Mouse (Mus musculus) liver, embryonic 13.5 days (tissue): ENCODE results near the gene Cckar. TPM values are rescaled to one million over a fixed set of nuclear protein-coding genes. Genes with fewer than 3 reads are reported as not detected.

ENCODE experiments used
- ATAC-seq: fragments of 200-750 bp; cut with Nextera tagmentation; 2 replicates; pipeline ENCODE4 v1.8.0; 2017; ENCODE audit warnings: low read depth, mild to moderate bottlenecking, moderate number of reproducible peaks, moderate library complexity
- DNase-seq: peaks from one replicate; pipeline ENCODE4 v3.0.0; 2022
- H3K27ac ChIP-seq: fragments of 300-500 bp; sonication (generic); 2 replicates; pipeline ENCODE4 v1.5.1; 2015; ENCODE audit warnings: moderate library complexity, mild to moderate bottlenecking, inconsistent platforms
- H3K27me3 ChIP-seq: fragments of 300-500 bp; sonication (generic); 2 replicates; pipeline ENCODE4 v1.6.1; 2015; ENCODE audit warnings: mild to moderate bottlenecking, inconsistent platforms
- H3K36me3 ChIP-seq: fragments of 300-500 bp; sonication (generic); 2 replicates; pipeline ENCODE4 v1.6.1; 2015; ENCODE audit warnings: mild to moderate bottlenecking, inconsistent platforms
- H3K4me1 ChIP-seq: fragments of 300-500 bp; sonication (generic); replicated peaks from 2 replicates; pipeline ENCODE4 v1.6.1; 2015; ENCODE audit warnings: inconsistent platforms
- H3K4me2 ChIP-seq: fragments of 300-500 bp; sonication (generic); 2 replicates; pipeline ENCODE4 v1.6.1; 2015; ENCODE audit warnings: inconsistent platforms, mild to moderate bottlenecking, moderate library complexity
- H3K4me3 ChIP-seq: fragments of 300-500 bp; sonication (generic); replicated peaks from 2 replicates; pipeline ENCODE4 v1.5.1; 2015; ENCODE audit warnings: mild to moderate bottlenecking, inconsistent platforms
- H3K9ac ChIP-seq: fragments of 300-500 bp; sonication (generic); 2 replicates; pipeline ENCODE4 v1.6.1; 2015; ENCODE audit warnings: mild to moderate bottlenecking, inconsistent platforms
- H3K9me3 ChIP-seq: fragments of 300-500 bp; sonication (generic); replicated peaks from 2 replicates; pipeline ENCODE4 v1.6.1; 2016; ENCODE audit warnings: inconsistent platforms
- WGBS: fragments of 180-500 bp; shearing (Covaris S2); methylation state at CpG from one replicate; pipeline ENCODE4 v1.1.7; 2015; ENCODE audit not compliant: insufficient replicate concordance; 5-methylcytosine and 5-hydroxymethylcytosine counted together
- polyA plus RNA-seq: library from polyadenylated mRNA; unstranded; fragments of >200 nt; fragmentation: Nextera tagmentation; extraction: Ambion mirVana; gene quantifications from 2 replicates; pipeline ENCODE4 v1.2.1, GENCODE M21; 2015

The Cckar gene
- 0.07 and 0.17 TPM in 2 replicates for polyA plus RNA-seq

GRCm38 (mm10) chr5:53707235-53708177 is at the start of gene Cckar:
TSS of gene Cckar (minus strand) at chr5:53707705.
- no peak within 1 kb of the TSS for H3K27ac ChIP-seq
- no peak for ATAC-seq
- no peaks in the 10 kb centered on the region for H3K27me3 ChIP-seq
- H3K4me3 ChIP-seq: no peak within 1 kb of the TSS
- DNase-seq: no peak
- H3K4me1 ChIP-seq: no peaks in the 10 kb centered on the region
- WGBS: 58% methylated on average over 11 of the region's 11 CpGs
- H3K36me3 ChIP-seq: no peaks in the 10 kb centered on the region
- no peak within 1 kb of the TSS for H3K9ac ChIP-seq
- no peak within 1 kb of the TSS for H3K4me2 ChIP-seq
- no peaks in the 10 kb centered on the region for H3K9me3 ChIP-seq

DNA sequence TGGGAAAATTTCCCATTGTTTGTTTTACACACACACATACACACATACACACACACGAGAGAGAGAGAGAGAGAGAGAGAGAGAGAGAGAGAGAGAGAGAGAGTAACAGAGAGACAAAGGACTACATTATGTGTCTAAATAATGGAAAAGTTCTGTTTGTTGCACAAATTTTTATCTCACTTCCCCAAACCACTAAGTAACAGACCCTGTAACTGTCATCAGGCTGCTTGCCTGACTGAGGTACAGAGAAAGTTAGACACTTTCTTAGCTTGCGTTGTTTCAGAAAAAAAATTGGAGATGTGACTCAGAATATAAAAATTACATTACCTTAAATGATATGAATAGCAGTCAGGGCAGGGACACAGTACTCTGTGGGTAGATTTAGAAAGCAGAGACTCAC is 36.6 kb upstream of the Cckar start:
- Histone ChIP-seq H3K4me3 (no peak overlapping the region), H3K9ac (no peak overlapping the region), H3K4me1 (no peaks in the 10 kb centered on the region), H3K27ac (no peak overlapping the region), H3K36me3 (no peaks in the 10 kb centered on the region), H3K4me2 (no peak overlapping the region), H3K27me3 (no peaks in the 10 kb centered on the region), H3K9me3 (no peaks in the 10 kb centered on the region)
- WGBS: 46% methylated on average over 2 of the region's 2 CpGs
- no peak for DNase-seq
- no peak for ATAC-seq

- 69% methylated on average over 10 of the region's 10 CpGs for WGBS
- Histone ChIP-seq H3K4me1 (no peaks in the 10 kb centered on the region), H3K36me3 (no peaks in the 10 kb centered on the region), H3K27me3 (no peaks in the 10 kb centered on the region), H3K4me2 (no peak overlapping the region), H3K9ac (no peak overlapping the region), H3K9me3 (no peaks in the 10 kb centered on the region), H3K27ac (no peak overlapping the region), H3K4me3 (no peak overlapping the region)
- no peak for DNase-seq
- ATAC-seq: no peak
Measured at GRCm38 (mm10) chr5:53732933-53733332, 25.4 kb upstream of the Cckar start.

DNA sequence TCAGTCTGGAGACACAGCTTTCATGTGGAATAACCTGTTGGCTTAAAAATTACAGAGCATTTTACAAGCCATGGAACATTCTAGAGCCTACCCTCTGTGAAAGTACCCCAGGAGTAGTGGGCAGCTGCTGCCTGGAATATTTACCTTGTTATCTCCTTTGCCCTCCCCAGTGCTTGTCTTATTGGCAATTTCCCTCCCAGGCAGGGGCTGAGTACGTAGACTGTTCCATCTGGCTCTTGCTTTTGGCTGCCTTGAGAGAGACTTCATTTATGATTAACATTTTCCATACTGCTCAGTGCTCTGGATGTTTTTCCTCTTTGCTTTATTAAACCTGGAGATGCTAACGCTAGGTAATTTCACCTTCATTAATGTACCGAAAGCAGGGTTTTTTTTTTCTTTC is 20.1 kb upstream of the Cckar start:
- no peaks in the 10 kb centered on the region for H3K27me3 ChIP-seq
- no peaks in the 10 kb centered on the region for H3K9me3 ChIP-seq
- H3K27ac ChIP-seq: no peak overlapping the region
- ATAC-seq: no peak
- H3K4me3 ChIP-seq: no peak overlapping the region
- H3K9ac ChIP-seq: no peak overlapping the region
- WGBS: 64% methylated on average over 3 of the region's 3 CpGs
- no peaks in the 10 kb centered on the region for H3K4me1 ChIP-seq
- no peak for DNase-seq
- no peak overlapping the region for H3K4me2 ChIP-seq
- H3K36me3 ChIP-seq: no peaks in the 10 kb centered on the region

DNA sequence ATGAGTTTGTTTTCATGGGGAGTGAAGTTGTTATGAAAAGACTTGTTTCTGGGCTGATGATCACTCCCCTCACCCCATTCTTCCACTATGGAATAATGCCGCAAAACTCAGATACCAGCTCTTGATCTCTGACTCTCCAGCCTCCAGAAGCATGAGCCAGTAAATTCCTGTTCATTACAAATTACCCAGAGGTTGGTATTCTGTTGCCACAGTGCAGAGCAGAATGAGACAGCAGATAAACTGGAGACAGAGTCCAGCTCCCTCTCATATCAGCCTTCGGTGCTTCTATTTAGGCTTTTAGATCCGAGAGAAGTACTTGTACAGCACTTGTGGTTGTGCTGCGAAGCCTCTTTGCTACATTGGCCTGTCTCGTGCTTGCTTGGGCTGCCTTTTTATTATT is 18.5 kb upstream of the Cckar start:
- H3K4me1 ChIP-seq: no peaks in the 10 kb centered on the region
- 64% methylated on average over 5 of the region's 5 CpGs for WGBS
- no peak overlapping the region for H3K27ac ChIP-seq
- no peak for DNase-seq
- no peak overlapping the region for H3K4me2 ChIP-seq
- no peaks in the 10 kb centered on the region for H3K9me3 ChIP-seq
- H3K27me3 ChIP-seq: no peaks in the 10 kb centered on the region
- no peak overlapping the region for H3K4me3 ChIP-seq
- no peaks in the 10 kb centered on the region for H3K36me3 ChIP-seq
- H3K9ac ChIP-seq: no peak overlapping the region
- ATAC-seq: no peak

GRCm38 (mm10) chr5:53716462-53716861 is 9.0 kb upstream of the Cckar start:
- Histone ChIP-seq H3K4me3 (no peak overlapping the region), H3K9ac (no peak overlapping the region), H3K4me1 (no peaks in the 10 kb centered on the region), H3K4me2 (no peak overlapping the region), H3K36me3 (no peaks in the 10 kb centered on the region), H3K9me3 (no peaks in the 10 kb centered on the region), H3K27me3 (no peaks in the 10 kb centered on the region), H3K27ac (no peak overlapping the region)
- ATAC-seq (no peak), DNase-seq (no peak)
- 63% methylated on average over 5 of the region's 5 CpGs for WGBS

DNA sequence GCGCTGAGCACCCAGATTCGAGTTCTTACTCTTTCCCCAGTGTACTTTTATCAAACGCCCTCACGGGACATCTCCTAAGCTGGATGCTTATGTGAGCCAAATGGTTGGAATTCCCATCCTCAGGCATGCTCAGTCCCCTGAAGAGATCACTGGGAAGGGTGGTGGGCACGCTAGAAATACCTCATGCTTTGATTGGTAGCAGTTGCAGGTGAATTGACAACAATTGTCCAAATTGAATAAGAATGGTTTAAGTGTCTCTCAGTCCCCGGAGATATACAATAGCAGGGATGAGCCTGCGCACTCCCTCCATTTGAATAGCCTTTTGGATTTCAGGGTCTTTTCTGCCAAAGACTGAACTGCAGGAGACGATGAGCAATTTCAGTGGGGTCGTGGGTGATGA is 3.8 kb upstream of the Cckar start:
- no peak for DNase-seq
- H3K4me2 ChIP-seq: no peak overlapping the region
- no peaks in the 10 kb centered on the region for H3K36me3 ChIP-seq
- H3K4me1 ChIP-seq: no peaks in the 10 kb centered on the region
- no peak for ATAC-seq
- H3K9me3 ChIP-seq: no peaks in the 10 kb centered on the region
- 59% methylated on average over 9 of the region's 9 CpGs for WGBS
- no peak overlapping the region for H3K4me3 ChIP-seq
- H3K9ac ChIP-seq: no peak overlapping the region
- no peak overlapping the region for H3K27ac ChIP-seq
- no peaks in the 10 kb centered on the region for H3K27me3 ChIP-seq

DNA sequence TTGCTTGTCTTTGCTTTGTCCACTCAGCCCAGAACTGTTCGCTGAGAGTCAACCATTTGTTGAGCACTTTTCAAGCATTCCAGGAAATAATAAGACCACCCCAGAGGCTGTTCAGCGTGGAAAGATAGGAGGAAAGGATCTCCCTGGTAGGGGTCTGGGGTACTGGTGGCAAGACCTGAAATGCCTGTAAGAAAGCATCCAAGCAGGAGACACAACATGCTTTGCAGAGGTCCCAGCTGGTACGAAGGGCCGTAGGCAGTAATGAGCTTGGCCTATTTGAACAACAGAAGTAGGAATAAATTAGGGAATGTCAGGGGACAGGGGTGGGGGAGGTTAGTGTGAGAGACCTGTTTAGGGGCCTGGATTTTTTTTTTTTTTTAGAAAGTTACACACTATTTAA is 686 bp upstream of the Cckar start:
- Histone ChIP-seq H3K9me3 (no peaks in the 10 kb centered on the region), H3K27ac (no peak overlapping the region), H3K9ac (no peak overlapping the region), H3K4me2 (no peak overlapping the region), H3K36me3 (no peaks in the 10 kb centered on the region), H3K4me1 (no peaks in the 10 kb centered on the region), H3K27me3 (no peaks in the 10 kb centered on the region), H3K4me3 (no peak overlapping the region)
- WGBS: 60% methylated on average over 4 of the region's 4 CpGs
- no peak for ATAC-seq
- no peak for DNase-seq

- ATAC-seq: no peak
- no peak for DNase-seq
- 79% methylated on average over 14 of the region's 14 CpGs for WGBS
- Histone ChIP-seq H3K27me3 (no peaks in the 10 kb centered on the region), H3K4me3 (no peak overlapping the region), H3K27ac (no peak overlapping the region), H3K36me3 (no peaks in the 10 kb centered on the region), H3K9ac (no peak overlapping the region), H3K9me3 (0 out of 2 replicates have a peak, but pooled peaks cover 5% of the 10 kb centered on the region), H3K4me2 (no peak overlapping the region), H3K4me1 (no peaks in the 10 kb centered on the region)
Measured at GRCm38 (mm10) chr5:53702686-53703085, 4.8 kb downstream of the Cckar start.

DNA sequence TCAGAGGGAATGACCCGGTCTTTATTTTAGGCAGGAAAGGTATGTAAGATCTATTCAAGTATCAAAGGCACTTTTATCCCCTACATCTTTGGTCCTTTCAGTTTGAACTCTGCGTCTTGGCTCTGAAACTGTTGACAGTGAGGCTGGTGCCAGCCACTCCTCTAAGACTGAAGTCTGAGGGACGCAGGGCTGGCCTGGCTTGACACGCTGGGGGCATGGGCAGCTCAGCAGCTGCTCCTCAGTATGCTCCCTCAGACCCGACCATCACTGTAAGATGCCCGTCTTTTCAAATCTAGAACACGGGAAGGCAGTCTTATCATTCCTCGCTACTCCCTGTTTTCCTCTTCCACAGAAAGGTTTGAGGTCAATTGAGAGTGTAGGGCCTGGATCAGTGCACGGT is 9.7 kb downstream of the Cckar start:
- H3K36me3 ChIP-seq: no peaks in the 10 kb centered on the region
- no peak overlapping the region for H3K4me3 ChIP-seq
- H3K27me3 ChIP-seq: no peaks in the 10 kb centered on the region
- no peak overlapping the region for H3K9ac ChIP-seq
- H3K4me2 ChIP-seq: no peak overlapping the region
- no peak overlapping the region for H3K27ac ChIP-seq
- ATAC-seq: no peak
- no peak for DNase-seq
- H3K4me1 ChIP-seq: no peaks in the 10 kb centered on the region
- 0 out of 2 replicates have a peak, but pooled peaks cover 5% of the 10 kb centered on the region for H3K9me3 ChIP-seq
- WGBS: 60% methylated on average over 9 of the region's 9 CpGs

DNA sequence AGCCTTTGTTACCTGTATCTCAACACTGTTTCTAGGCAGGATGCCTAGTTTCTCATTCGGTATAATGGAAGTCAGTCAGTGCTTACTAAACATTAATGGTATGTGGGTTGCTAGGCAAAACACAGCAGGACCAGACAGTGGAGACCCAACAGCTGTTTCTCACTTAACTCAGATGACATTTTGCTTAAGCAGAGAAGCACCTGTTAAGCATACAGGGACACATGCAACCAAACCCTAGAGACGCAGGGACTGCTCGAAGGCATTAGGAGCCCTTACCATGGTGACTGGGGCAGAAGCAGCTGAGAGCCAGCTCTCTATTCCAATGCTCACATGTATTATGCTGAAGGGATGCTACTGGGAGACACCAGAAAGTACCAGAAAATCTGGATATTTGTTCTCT is 10.8 kb downstream of the Cckar start:
- ATAC-seq (no peak), DNase-seq (no peak)
- Histone ChIP-seq H3K9me3 (0 out of 2 replicates have a peak, but pooled peaks cover 5% of the 10 kb centered on the region), H3K9ac (no peak overlapping the region), H3K4me2 (no peak overlapping the region), H3K27me3 (no peaks in the 10 kb centered on the region), H3K4me1 (no peaks in the 10 kb centered on the region), H3K27ac (no peak overlapping the region), H3K36me3 (no peaks in the 10 kb centered on the region), H3K4me3 (no peak overlapping the region)
- WGBS: 77% methylated on average over 3 of the region's 3 CpGs

DNA sequence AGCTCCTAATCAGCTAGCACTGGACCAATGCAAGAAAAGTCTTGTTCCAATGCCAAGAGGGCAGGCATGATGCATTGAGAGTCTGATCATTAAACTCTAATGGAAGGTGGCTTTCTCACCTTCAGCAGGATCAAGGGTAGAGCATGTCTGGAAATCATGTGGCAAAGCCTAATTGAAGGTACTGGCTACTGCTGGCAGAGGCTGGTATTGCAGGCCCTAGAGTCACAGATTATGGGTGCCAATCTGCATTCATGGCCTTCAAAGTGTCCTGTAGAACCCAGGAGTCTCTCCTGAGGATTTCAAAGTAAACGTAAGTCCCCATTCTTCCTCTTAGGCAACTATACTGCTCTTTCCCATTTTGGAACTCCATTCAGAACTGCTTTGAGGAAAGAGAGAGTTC is 14.8 kb downstream of the Cckar start:
- no peak overlapping the region for H3K27ac ChIP-seq
- H3K9me3 ChIP-seq: no peaks in the 10 kb centered on the region
- no peak for DNase-seq
- H3K4me3 ChIP-seq: no peak overlapping the region
- 77% methylated on average over 1 of the region's 1 CpGs for WGBS
- H3K4me1 ChIP-seq: no peaks in the 10 kb centered on the region
- H3K36me3 ChIP-seq: no peaks in the 10 kb centered on the region
- no peak for ATAC-seq
- H3K27me3 ChIP-seq: no peaks in the 10 kb centered on the region
- H3K4me2 ChIP-seq: no peak overlapping the region
- no peak overlapping the region for H3K9ac ChIP-seq
